Mouse (Mus musculus) embryonic facial prominence, embryonic 10.5 days (tissue): ENCODE data around the gene Zik1. TPM values are rescaled to one million over a fixed set of nuclear protein-coding genes. Genes with fewer than 3 reads are reported as not detected.

Experiments used
- DNase-seq: peaks from one replicate; pipeline ENCODE4 v3.0.0-alpha.2; 2017; ENCODE audit warnings: low spot score
- H3K27ac ChIP-seq: fragments of 300-500 bp; sonication (generic); replicated peaks from 2 replicates; pipeline ENCODE4 v1.5.1; 2016; ENCODE audit warnings: mild to moderate bottlenecking
- H3K27me3 ChIP-seq: fragments of 300-500 bp; sonication (generic); replicated peaks from 2 replicates; pipeline ENCODE4 v1.6.1; 2016; ENCODE audit warnings: low read depth, mild to moderate bottlenecking; ENCODE audit not compliant: poor library complexity, severe bottlenecking
- H3K36me3 ChIP-seq: fragments of 300-500 bp; sonication (generic); replicated peaks from 2 replicates; pipeline ENCODE4 v1.6.1; 2016; ENCODE audit warnings: mild to moderate bottlenecking, moderate library complexity
- H3K4me1 ChIP-seq: fragments of 300-500 bp; sonication (generic); 2 replicates; pipeline ENCODE4 v1.6.1; 2016
- H3K4me3 ChIP-seq: fragments of 300-500 bp; sonication (generic); 2 replicates; pipeline ENCODE4 v1.5.1; 2016; ENCODE audit warnings: mild to moderate bottlenecking, moderate library complexity
- H3K9me3 ChIP-seq: fragments of 300-500 bp; sonication (generic); 2 replicates; pipeline ENCODE4 v1.6.1; 2016; ENCODE audit warnings: mild to moderate bottlenecking
- WGBS: fragments of 180-500 bp; shearing (Covaris S2); methylation state at CpG from one replicate; pipeline ENCODE4 v1.1.7; 2016; 5-methylcytosine and 5-hydroxymethylcytosine counted together
- polyA plus RNA-seq: library from polyadenylated mRNA; unstranded; fragments of >200 nt; fragmentation: Nextera tagmentation; extraction: Ambion mirVana; gene quantifications from 2 replicates; pipeline ENCODE4 v1.2.1, GENCODE M21; 2016

Gene Zik1
- 37.1 and 37.2 TPM in 2 replicates for polyA plus RNA-seq

- Histone ChIP-seq H3K36me3 (peaks cover 39% of the 10 kb centered on the region), H3K4me1 (peaks cover 11% of the 10 kb centered on the region), H3K27me3 (no peaks in the 10 kb centered on the region), H3K4me3 (peak within 1 kb of the TSS; percentile 76), H3K27ac (peak within 1 kb of the TSS; percentile 91), H3K9me3 (0 out of 2 replicates have a peak, but pooled peaks cover 3% of the 10 kb centered on the region)
- DNase-seq: peak; percentile 86
- 3% methylated on average over 33 of the region's 33 CpGs for WGBS
Measured at GRCm38 (mm10) chr7:10494786-10495521, at the start of gene Zik1. Zik1 (minus strand) TSS chr7:10495394.

- no peak for DNase-seq
- no peaks in the 10 kb centered on the region for H3K27me3 ChIP-seq
- 0 out of 2 replicates have a peak, but pooled peaks cover 1% of the 10 kb centered on the region for H3K9me3 ChIP-seq
- H3K36me3 ChIP-seq: peaks cover 33% of the 10 kb centered on the region
- H3K4me3 ChIP-seq: peak overlapping the region; percentile 76
- peak overlapping the region; percentile 48; the same call in 1 of the 2 replicates for H3K27ac ChIP-seq
- H3K4me1 ChIP-seq: peaks cover 11% of the 10 kb centered on the region
- WGBS: 39% methylated on average over 6 of the region's 6 CpGs
Measured at GRCm38 (mm10) chr7:10495578-10495977, 384 bp upstream of the Zik1 start.

- H3K4me3 ChIP-seq: peak overlapping the region; percentile 41
- no peaks in the 10 kb centered on the region for H3K36me3 ChIP-seq
- no peak overlapping the region for H3K27ac ChIP-seq
- no peaks in the 10 kb centered on the region for H3K4me1 ChIP-seq
- WGBS: 62% methylated on average over 18 of the region's 18 CpGs
- H3K27me3 ChIP-seq: no peaks in the 10 kb centered on the region
- H3K9me3 ChIP-seq: peaks cover 19% of the 10 kb centered on the region
- DNase-seq: no peak
Measured at GRCm38 (mm10) chr7:10480588-10481233, 14.5 kb downstream of the Zik1 start.

GRCm38 (mm10) chr7:10479813-10480212 lies 15.4 kb downstream of the Zik1 start:
- no peak overlapping the region for H3K4me3 ChIP-seq
- H3K4me1 ChIP-seq: no peaks in the 10 kb centered on the region
- no peak overlapping the region for H3K27ac ChIP-seq
- no peaks in the 10 kb centered on the region for H3K36me3 ChIP-seq
- H3K9me3 ChIP-seq: peaks cover 19% of the 10 kb centered on the region
- DNase-seq: no peak
- H3K27me3 ChIP-seq: no peaks in the 10 kb centered on the region

GRCm38 (mm10) chr7:10458166-10458565 lies 37.0 kb downstream of the Zik1 start:
- H3K27ac ChIP-seq: no peak overlapping the region
- WGBS: 75% methylated on average over 3 of the region's 3 CpGs
- H3K4me3 ChIP-seq: no peak overlapping the region
- H3K9me3 ChIP-seq: peaks cover 22% of the 10 kb centered on the region; the same call in 1 of the 2 replicates
- H3K36me3 ChIP-seq: no peaks in the 10 kb centered on the region
- H3K27me3 ChIP-seq: no peaks in the 10 kb centered on the region
- H3K4me1 ChIP-seq: no peaks in the 10 kb centered on the region
- no peak for DNase-seq

- Histone ChIP-seq H3K27ac (no peak within 1 kb of the TSS), H3K4me3 (no peak within 1 kb of the TSS), H3K36me3 (no peaks in the 10 kb centered on the region), H3K4me1 (no peaks in the 10 kb centered on the region), H3K27me3 (no peaks in the 10 kb centered on the region), H3K9me3 (peaks cover 40% of the 10 kb centered on the region)
- no peak for DNase-seq
Measured at GRCm38 (mm10) chr7:10443031-10443430, 52.2 kb downstream of the Zik1 start, which contains the start of gene Vmn1r67. Vmn1r67 (plus strand) TSS chr7:10443331.

Other genes with a start within 250 kb of the Zik1 start
- not detected in 2 replicates for gene Vmn1r66, start 217.4 kb downstream of the Zik1 start, polyA plus RNA-seq
- gene Vmn1r67, start 52.1 kb downstream of the Zik1 start, polyA plus RNA-seq: not detected in 2 replicates
- gene Vmn1r68, start 63.1 kb upstream of the Zik1 start, polyA plus RNA-seq: not detected in 2 replicates
- gene Vmn1r69, start 118.3 kb upstream of the Zik1 start, polyA plus RNA-seq: not detected in 2 replicates
- not detected in 2 replicates for gene Vmn1r70, start 136.1 kb upstream of the Zik1 start, polyA plus RNA-seq
- gene Nlrp4b, start 192.4 kb upstream of the Zik1 start, polyA plus RNA-seq: not detected in 2 replicates